Mouse (Mus musculus) forebrain, embryonic 13.5 days (tissue): ENCODE data around the gene Nid1. TPM values are rescaled to one million over a fixed set of nuclear protein-coding genes. Genes with fewer than 3 reads are reported as not detected.
"Not testable (repeated sequence)": the region's sequence is repeated elsewhere in the genome, so short reads cannot be mapped to it uniquely, and the experiment has no call there.

Experiments used
- ATAC-seq: fragments of 200-750 bp; cut with Nextera tagmentation; 2 replicates; pipeline ENCODE4 v1.8.0; 2017
- H3K27ac ChIP-seq: fragments of 300-500 bp; sonication (generic); 2 replicates; pipeline ENCODE4 v1.5.1; 2015; ENCODE audit warnings: inconsistent platforms, mild to moderate bottlenecking, moderate library complexity
- H3K27me3 ChIP-seq: fragments of 300-500 bp; sonication (generic); 2 replicates; pipeline ENCODE4 v1.6.1; 2015; ENCODE audit warnings: mild to moderate bottlenecking, inconsistent platforms
- H3K36me3 ChIP-seq: fragments of 300-500 bp; sonication (generic); 2 replicates; pipeline ENCODE4 v1.6.1; 2015; ENCODE audit warnings: mild to moderate bottlenecking, inconsistent platforms; ENCODE audit not compliant: poor library complexity, severe bottlenecking
- H3K4me1 ChIP-seq: fragments of 300-500 bp; sonication (generic); 2 replicates; pipeline ENCODE4 v1.6.1; 2015; ENCODE audit warnings: inconsistent platforms
- H3K4me2 ChIP-seq: fragments of 300-500 bp; sonication (generic); 2 replicates; pipeline ENCODE4 v1.6.1; 2015; ENCODE audit warnings: inconsistent platforms, mild to moderate bottlenecking, moderate library complexity
- H3K4me3 ChIP-seq: fragments of 300-500 bp; sonication (generic); 2 replicates; pipeline ENCODE4 v1.5.1; 2015; ENCODE audit warnings: mild to moderate bottlenecking, inconsistent platforms
- H3K9ac ChIP-seq: fragments of 300-500 bp; sonication (generic); 2 replicates; pipeline ENCODE4 v1.6.1; 2015; ENCODE audit warnings: mild to moderate bottlenecking, inconsistent platforms
- H3K9me3 ChIP-seq: fragments of 300-500 bp; sonication (generic); replicated peaks from 2 replicates; pipeline ENCODE4 v1.6.1; 2016; ENCODE audit warnings: inconsistent platforms
- WGBS: fragments of 180-500 bp; shearing (Covaris S2); methylation state at CpG from one replicate; pipeline ENCODE4 v1.1.7; 2015; 5-methylcytosine and 5-hydroxymethylcytosine counted together
- polyA plus RNA-seq: library from polyadenylated mRNA; unstranded; fragments of >200 nt; fragmentation: Nextera tagmentation; extraction: Ambion mirVana; gene quantifications from 2 replicates; pipeline ENCODE4 v1.2.1, GENCODE M21; 2015

Nid1 gene
- 14.4 and 19.8 TPM in 2 replicates for polyA plus RNA-seq

GRCm38 (mm10) chr13:13437460-13438015 lies at the start of gene Nid1:
Gene Nid1 (plus strand): TSS chr13:13437551.
- not testable (repeated sequence) for H3K27ac ChIP-seq, H3K9ac ChIP-seq, H3K4me1 ChIP-seq, H3K36me3 ChIP-seq, H3K27me3 ChIP-seq, H3K9me3 ChIP-seq
- Histone ChIP-seq H3K4me2 (peak within 1 kb of the TSS; percentile 53), H3K4me3 (peak within 1 kb of the TSS; percentile 29)
- 4% methylated on average over 24 of the region's 39 CpGs for WGBS
- peak; percentile 79 for ATAC-seq

DNA sequence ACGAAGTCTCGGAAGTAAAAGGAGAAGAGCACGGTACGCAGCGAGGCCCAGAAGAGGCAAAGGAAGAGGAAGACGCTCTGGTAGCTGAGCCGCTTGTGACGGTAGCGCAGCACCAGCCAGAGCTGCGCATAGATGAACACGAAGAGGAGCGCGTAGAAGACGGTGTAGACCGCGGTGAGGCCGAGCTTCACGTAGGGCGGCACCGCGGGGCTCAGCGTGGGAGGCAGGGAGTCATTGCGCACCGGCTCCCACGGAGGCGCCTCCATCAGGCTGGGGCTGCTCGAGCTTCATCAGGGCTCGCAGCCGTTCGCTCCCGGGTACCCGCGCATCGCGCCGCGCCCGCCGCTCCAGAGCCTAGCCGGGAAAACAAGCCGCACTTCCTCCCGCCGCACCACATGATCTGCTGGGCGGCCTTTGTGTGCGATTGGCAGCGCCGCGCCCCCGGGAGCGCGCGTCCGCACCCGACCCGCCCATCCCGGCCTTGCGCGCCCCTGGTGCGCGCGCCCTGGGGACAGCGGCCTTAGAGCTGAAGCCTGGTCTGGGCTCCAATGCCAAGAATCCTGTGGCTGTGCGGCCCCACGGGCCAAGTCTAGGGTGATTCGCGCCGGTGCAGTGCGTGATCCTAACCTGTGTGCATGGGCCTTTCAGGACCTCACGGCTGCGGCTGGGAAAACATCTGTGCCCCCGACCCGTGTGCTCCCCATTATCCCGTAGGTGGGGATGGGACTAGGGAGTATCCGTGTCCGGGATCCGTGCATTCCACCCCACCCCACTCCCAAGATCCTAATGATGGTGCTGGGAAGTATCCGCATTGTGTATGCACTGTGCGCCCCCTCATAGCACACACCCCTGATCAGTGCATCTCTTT lies 43.9 kb upstream of the Nid1 start, which contains the start of gene Gpr137b:
Gene Gpr137b (minus strand): TSS at position 787 of the 868 bp plus-strand sequence.
- H3K4me2 ChIP-seq: peak within 1 kb of the TSS; percentile 53
- ATAC-seq: peak; percentile 93
- under 1% methylated on average over 45 of the region's 78 CpGs for WGBS
- not testable (repeated sequence) for H3K36me3 ChIP-seq, H3K27me3 ChIP-seq, H3K9me3 ChIP-seq, H3K4me1 ChIP-seq
- peak within 1 kb of the TSS; percentile 42 for H3K4me3 ChIP-seq
- peak within 1 kb of the TSS; percentile 64 for H3K9ac ChIP-seq
- 0 out of 2 replicates have a peak within 1 kb of the TSS, but pooled peaks have one; percentile 40 for H3K27ac ChIP-seq

- not testable (repeated sequence) for H3K4me1 ChIP-seq, H3K27ac ChIP-seq, H3K36me3 ChIP-seq, H3K27me3 ChIP-seq, H3K9ac ChIP-seq, H3K9me3 ChIP-seq
- Histone ChIP-seq H3K4me2 (peak overlapping the region; percentile 53), H3K4me3 (peak overlapping the region; percentile 42)
- peak; percentile 76 for ATAC-seq
- WGBS: under 1% methylated on average over 15 of the region's 15 CpGs
Observed at GRCm38 (mm10) chr13:13394096-13394395, 43.3 kb upstream of the Nid1 start.

DNA sequence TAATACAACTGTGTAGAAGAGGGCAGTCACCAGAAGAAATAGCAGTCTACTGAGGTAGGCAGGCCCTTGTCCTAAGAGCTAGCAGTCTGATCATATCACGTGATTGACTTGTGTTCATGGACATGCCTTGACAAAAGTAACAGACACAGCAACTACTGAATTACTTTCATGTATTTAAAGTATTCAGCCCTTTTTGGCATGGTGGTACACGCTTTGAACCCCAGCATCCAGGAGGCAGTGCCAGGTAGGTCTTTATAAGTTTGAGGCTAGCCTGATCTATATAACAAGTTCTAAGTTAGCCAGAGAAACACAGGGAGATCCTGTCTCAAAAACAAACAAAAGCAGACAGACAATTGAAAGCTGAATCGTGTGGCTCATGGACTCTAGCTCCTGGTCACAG lies 36.5 kb upstream of the Nid1 start:
- H3K36me3 ChIP-seq, H3K9me3 ChIP-seq, H3K27ac ChIP-seq, H3K4me3 ChIP-seq, H3K4me1 ChIP-seq, H3K9ac ChIP-seq, H3K27me3 ChIP-seq, H3K4me2 ChIP-seq, ATAC-seq: not testable (repeated sequence)
- 73% methylated on average over 3 of the region's 3 CpGs for WGBS

DNA sequence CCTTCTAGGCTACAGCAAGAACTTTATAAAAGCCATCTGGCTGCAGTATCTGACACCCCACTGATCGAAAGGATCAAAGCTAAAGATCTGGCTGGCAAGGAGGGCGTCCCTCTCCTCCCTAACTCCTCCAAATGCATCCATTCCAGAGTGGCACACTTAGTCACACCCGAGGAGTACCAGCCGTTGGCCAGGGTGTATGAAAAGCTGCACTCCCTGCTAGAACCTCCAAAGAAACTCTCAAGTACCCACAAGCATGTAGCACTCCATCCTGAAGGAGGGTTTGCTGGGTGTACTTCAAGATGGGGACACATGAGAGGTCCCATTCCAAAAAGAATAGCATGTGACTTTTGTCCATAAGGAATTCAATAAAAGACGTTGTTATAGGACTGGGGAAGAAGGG lies 34.5 kb upstream of the Nid1 start:
- H3K4me2 ChIP-seq, H3K4me3 ChIP-seq, ATAC-seq, H3K9ac ChIP-seq, H3K9me3 ChIP-seq, H3K27me3 ChIP-seq, H3K36me3 ChIP-seq, H3K4me1 ChIP-seq, H3K27ac ChIP-seq: not testable (repeated sequence)
- 76% methylated on average over 5 of the region's 5 CpGs for WGBS

DNA sequence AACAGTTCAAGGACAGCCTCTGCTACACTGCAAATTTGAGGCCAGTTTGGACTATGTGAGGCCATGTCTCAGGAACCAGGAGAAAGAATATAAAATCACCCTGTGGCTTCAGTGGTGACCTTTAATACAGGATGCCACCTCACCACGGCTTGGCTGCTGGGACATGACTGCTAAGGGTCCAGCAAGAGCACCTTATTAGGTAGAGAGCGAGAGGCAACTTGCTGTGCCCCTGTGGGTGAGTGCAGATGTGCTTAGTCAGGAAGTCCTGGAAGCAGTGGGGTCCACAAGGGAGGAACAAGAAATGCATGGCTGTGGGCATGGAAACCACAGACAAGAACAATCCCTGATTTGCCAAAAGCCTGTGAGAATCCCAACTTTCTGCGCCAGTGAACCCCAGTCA lies 34.0 kb upstream of the Nid1 start:
- not testable (repeated sequence) for ATAC-seq, H3K9me3 ChIP-seq
- WGBS: 95% methylated on average over 3 of the region's 3 CpGs

GRCm38 (mm10) chr13:13403839-13404238 lies 33.5 kb upstream of the Nid1 start:
- H3K4me2 ChIP-seq, H3K27ac ChIP-seq, H3K36me3 ChIP-seq, H3K9ac ChIP-seq, ATAC-seq, H3K4me1 ChIP-seq, H3K9me3 ChIP-seq, H3K4me3 ChIP-seq, H3K27me3 ChIP-seq: not testable (repeated sequence)
- WGBS: 72% methylated on average over 4 of the region's 6 CpGs

More for the DNA sequence above, 34.0 kb upstream of the Nid1 start:
- not testable (repeated sequence) for H3K4me1 ChIP-seq, H3K9ac ChIP-seq, H3K4me2 ChIP-seq, H3K4me3 ChIP-seq, H3K27ac ChIP-seq, H3K36me3 ChIP-seq, H3K27me3 ChIP-seq

DNA sequence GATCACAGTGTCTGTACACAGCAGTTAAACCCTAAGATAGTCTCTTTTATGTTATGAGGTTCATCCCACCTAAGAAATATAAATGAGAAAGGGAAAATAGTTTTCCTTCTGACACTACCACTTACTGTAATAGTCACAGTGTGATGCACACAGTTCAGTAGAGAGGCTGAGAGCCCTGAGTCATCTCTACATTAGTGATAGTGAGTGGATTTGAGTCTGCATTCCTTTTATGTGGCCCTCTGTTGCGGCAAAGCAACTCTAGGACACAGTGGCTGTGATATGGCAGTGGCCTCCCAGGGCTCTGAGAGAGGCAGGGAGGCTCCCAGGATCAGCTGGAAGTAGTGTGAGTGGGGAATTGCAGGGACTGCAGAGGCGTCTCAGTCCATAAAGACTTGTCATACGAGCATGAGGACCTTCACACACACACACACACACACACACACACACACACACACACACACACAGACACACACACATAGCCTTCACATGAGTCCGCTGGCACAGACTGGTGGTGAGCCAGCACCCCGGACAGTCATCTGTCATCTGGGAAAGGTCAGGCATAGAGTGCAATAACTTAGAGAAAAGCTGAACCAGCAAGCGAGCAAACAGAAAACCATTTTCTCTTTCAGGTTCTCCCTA lies 32.7 kb upstream of the Nid1 start:
- not testable (repeated sequence) for H3K9me3 ChIP-seq, ATAC-seq, H3K27ac ChIP-seq, H3K9ac ChIP-seq, H3K4me3 ChIP-seq, H3K36me3 ChIP-seq, H3K4me2 ChIP-seq, H3K4me1 ChIP-seq, H3K27me3 ChIP-seq
- WGBS: 88% methylated on average over 5 of the region's 6 CpGs

DNA sequence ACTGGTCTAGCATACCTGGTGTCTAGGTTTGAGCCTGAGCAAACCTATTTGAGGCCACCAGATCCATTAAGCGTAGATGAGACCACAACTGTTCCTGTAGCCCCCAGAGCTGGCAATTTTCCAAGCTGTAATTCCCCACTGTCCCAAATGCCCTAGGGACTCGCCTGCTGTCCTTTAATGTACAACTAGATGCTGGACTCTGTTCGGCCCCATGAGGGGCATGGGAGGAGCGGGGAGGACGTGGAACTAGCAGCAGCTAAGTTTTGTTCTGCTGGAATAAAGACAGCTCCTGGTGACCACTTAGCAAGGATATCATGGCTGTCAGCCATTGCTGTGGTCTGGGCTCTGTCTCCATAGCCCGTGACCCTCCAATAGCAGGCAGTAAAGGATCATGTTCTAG lies 31.8 kb upstream of the Nid1 start:
- H3K4me1 ChIP-seq, H3K4me3 ChIP-seq, H3K9me3 ChIP-seq, ATAC-seq, H3K27me3 ChIP-seq, H3K4me2 ChIP-seq, H3K27ac ChIP-seq, H3K36me3 ChIP-seq, H3K9ac ChIP-seq: not testable (repeated sequence)
- no CpG with 5 or more reads among the region's 6 CpGs for WGBS

DNA sequence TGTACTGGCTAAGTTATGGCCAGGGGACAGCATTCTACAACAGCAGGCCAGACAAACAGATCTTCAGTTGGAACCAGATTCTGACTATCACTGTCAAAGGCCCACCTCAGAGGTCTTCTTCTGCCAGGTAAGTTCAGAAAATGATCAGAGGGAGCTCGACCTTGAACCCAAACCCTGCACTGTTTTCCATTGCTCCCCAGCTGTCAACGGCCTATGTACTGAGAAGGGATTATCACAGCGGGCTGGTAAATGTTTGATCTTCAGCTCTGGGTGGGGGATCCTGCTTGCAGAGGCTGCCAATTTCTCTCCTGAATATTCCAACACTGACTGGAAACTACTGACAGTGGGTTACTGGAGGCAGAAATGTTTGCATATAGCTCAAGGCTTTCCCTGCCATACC lies 23.1 kb upstream of the Nid1 start:
- no peaks in the 10 kb centered on the region for H3K9me3 ChIP-seq
- WGBS: 73% methylated on average over 3 of the region's 3 CpGs
- no peak for ATAC-seq
- no peak overlapping the region for H3K27ac ChIP-seq
- H3K9ac ChIP-seq: no peak overlapping the region
- H3K27me3 ChIP-seq: no peaks in the 10 kb centered on the region
- no peaks in the 10 kb centered on the region for H3K4me1 ChIP-seq
- H3K36me3 ChIP-seq: no peaks in the 10 kb centered on the region
- no peak overlapping the region for H3K4me2 ChIP-seq
- no peak overlapping the region for H3K4me3 ChIP-seq

DNA sequence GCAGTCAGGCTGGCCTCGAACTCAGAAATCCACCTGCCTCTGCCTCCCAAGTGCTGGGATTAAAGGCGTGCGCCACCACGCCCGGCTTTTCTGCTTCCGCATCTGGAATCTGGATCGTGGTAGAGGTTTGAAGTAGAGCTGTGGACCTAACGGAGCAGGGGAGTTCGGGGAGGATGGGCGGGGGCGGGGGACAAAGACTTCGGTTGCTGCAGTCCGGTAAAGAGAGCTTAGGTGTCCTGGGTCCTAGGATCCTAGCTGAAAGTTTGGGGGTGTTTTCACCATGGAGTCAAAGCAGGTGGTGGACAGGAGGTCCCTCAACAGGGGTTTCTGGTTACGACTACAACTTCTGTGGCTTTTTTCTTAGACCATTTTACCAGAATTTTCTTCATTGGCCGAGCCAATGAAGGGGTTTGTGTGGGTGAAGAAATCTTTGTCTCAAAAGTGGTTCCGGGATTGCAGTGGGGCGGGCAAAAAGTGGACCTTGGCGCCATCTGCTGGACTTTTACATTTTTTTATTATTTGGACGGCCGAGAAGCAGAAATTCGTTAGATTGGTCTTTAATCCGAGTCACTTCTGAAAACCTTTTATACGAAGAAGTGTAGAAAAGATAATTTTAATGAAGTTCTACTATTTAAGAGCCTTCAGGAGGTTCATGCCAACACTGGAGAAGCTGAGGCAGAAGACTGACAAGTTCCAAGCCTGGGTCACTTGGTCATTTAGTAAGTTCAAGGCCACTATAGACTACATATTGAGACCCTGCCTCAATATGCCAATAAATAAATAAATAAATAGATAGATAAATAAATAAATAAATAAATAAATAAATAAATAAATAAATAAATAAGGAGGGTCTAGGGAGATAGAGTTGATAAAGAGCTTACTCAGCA lies 22.0 kb upstream of the Nid1 start:
- H3K4me1 ChIP-seq, H3K4me3 ChIP-seq, H3K27ac ChIP-seq, H3K27me3 ChIP-seq, H3K4me2 ChIP-seq, H3K9ac ChIP-seq, H3K36me3 ChIP-seq, H3K9me3 ChIP-seq: not testable (repeated sequence)
- ATAC-seq: peak; percentile 79
- WGBS: 36% methylated on average over 23 of the region's 23 CpGs

DNA sequence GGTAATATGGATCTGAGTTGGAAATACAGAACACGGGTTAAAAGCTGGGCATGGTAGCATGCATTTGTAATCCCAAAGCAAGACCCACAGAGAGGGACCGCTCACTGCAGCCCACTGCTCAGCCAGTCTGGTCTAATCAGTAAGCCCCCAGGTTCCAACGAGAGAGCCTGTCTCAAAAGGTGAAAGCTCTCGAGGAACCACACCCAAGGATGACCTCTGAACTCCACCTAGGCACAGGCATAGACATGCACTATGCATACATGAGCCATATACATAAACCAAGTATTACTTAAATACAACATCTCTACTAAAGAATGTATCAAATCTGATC lies 21.4 kb upstream of the Nid1 start:
- H3K27ac ChIP-seq, H3K4me3 ChIP-seq, H3K4me1 ChIP-seq, H3K27me3 ChIP-seq, H3K9me3 ChIP-seq, H3K36me3 ChIP-seq, H3K9ac ChIP-seq, H3K4me2 ChIP-seq: not testable (repeated sequence)
- WGBS: 92% methylated on average over 3 of the region's 4 CpGs
- peak; percentile 59 for ATAC-seq
